Mouse (Mus musculus): Measurements from ENCODE around the gene Cdkal1. TPM values are rescaled to one million over a fixed set of nuclear protein-coding genes. Genes with fewer than 3 reads are reported as not detected.

The Cdkal1 gene
- total RNA-seq, 2 experiments from 2014 or later, result 25.0 to 28.2 TPM

Other genes with a start within 250 kb of the Cdkal1 start
- 10 to 100 TPM in 1 of 2 experiments, 1 to 10 TPM in 1; 7.9 to 11.0 TPM for gene E2f3, start 130.4 kb upstream of the Cdkal1 start, total RNA-seq (2021)

Data from gastrocnemius, postnatal 14 days (tissue).